Mouse (Mus musculus) spleen, postnatal 14 days (tissue): ENCODE results near the gene Olfr609.
"Not testable (repeated sequence)": the region's sequence is repeated elsewhere in the genome, so short reads cannot be mapped to it uniquely, and the experiment has no call there.

Experiments
- DNase-seq, 2 experiments: peaks; one replicate each; pipeline ENCODE4 v3.0.0; 2021 to 2022; ENCODE audit warnings: low spot score in 2 of 2

Gene Olfr609

GRCm38 (mm10) chr7:103497962-103498361 lies at the start of gene Olfr609:
Gene Olfr609, minus strand, starts transcription at chr7:103498062.
- no peak for DNase-seq

- not testable (repeated sequence) for DNase-seq
Measured at GRCm38 (mm10) chr7:103542617-103543016, 44.8 kb upstream of the Olfr609 start, which contains the start of gene Olfr612. Gene Olfr612, minus strand, starts transcription at chr7:103542717.

GRCm38 (mm10) chr7:103520746-103521145 lies 22.9 kb upstream of the Olfr609 start, which contains the start of gene Olfr611:
Gene Olfr611, minus strand, starts transcription at chr7:103520846.
- DNase-seq, result not testable (repeated sequence)

GRCm38 (mm10) chr7:103512022-103512421 lies 14.2 kb upstream of the Olfr609 start, which contains the start of gene Olfr610:
Gene Olfr610, minus strand, starts transcription at chr7:103512122.
- no peak for DNase-seq

GRCm38 (mm10) chr7:103477106-103477505 lies 20.8 kb downstream of the Olfr609 start:
- DNase-seq, result not testable (repeated sequence)

- no peak for DNase-seq
Measured at GRCm38 (mm10) chr7:103469577-103469976, 28.3 kb downstream of the Olfr609 start, which contains the start of gene Olfr608. Gene Olfr608, plus strand, starts transcription at chr7:103469877.

- DNase-seq, result no peak
Measured at GRCm38 (mm10) chr7:103460590-103460989, 37.3 kb downstream of the Olfr609 start.

GRCm38 (mm10) chr7:103448746-103449145 lies 49.1 kb downstream of the Olfr609 start, which contains the start of gene Olfr606:
Gene Olfr606, plus strand, starts transcription at chr7:103449046.
- DNase-seq, result no peak

GRCm38 (mm10) chr7:103445339-103445738 lies 52.5 kb downstream of the Olfr609 start, which contains the start of gene Olfr605:
Gene Olfr605, minus strand, starts transcription at chr7:103445439.
- no peak for DNase-seq
